Mouse (Mus musculus) liver, postnatal 0 days (tissue): Measurements from ENCODE around the gene Slc51a. TPM values are rescaled to one million over a fixed set of nuclear protein-coding genes. Genes with fewer than 3 reads are reported as not detected.
A peak's percentile ranks its signal among the peaks of the same experiment; 100 is the strongest.

ENCODE experiments used
- ATAC-seq: fragments of 200-750 bp; cut with Nextera tagmentation; 2 replicates; pipeline ENCODE4 v1.8.0; 2017; ENCODE audit warnings: mild to moderate bottlenecking, moderate library complexity
- DNase-seq: peaks from one replicate; pipeline ENCODE4 v3.0.0-alpha.2; 2016
- H3K27ac ChIP-seq: fragments of 300-500 bp; sonication (generic); 2 replicates; pipeline ENCODE4 v1.5.1; 2014; ENCODE audit warnings: antibody characterized with exemption, moderate library complexity, mild to moderate bottlenecking, low read depth
- H3K27me3 ChIP-seq: fragments of 300-500 bp; sonication (generic); 2 replicates; pipeline ENCODE4 v1.6.1; 2014; ENCODE audit warnings: low read length, control low read depth, mixed read lengths; ENCODE audit not compliant: insufficient read depth
- H3K36me3 ChIP-seq: fragments of 300-500 bp; sonication (generic); replicated peaks from 2 replicates; pipeline ENCODE4 v1.6.1; 2014; ENCODE audit warnings: mild to moderate bottlenecking, control low read depth, low read length, moderate library complexity, mixed read lengths; ENCODE audit not compliant: insufficient read depth
- H3K4me1 ChIP-seq: fragments of 300-500 bp; sonication (generic); 2 replicates; pipeline ENCODE4 v1.6.1; 2014; ENCODE audit warnings: antibody characterized with exemption, mild to moderate bottlenecking, control low read depth; ENCODE audit not compliant: insufficient read depth
- H3K4me2 ChIP-seq: fragments of 300-500 bp; sonication (generic); 2 replicates; pipeline ENCODE4 v1.6.1; 2014; ENCODE audit warnings: low read depth, mild to moderate bottlenecking, low read length, moderate library complexity, mixed read lengths
- H3K4me3 ChIP-seq: fragments of 300-500 bp; sonication (generic); 2 replicates; pipeline ENCODE4 v1.5.1; 2014; ENCODE audit warnings: low read depth, low read length
- H3K9ac ChIP-seq: fragments of 300-500 bp; sonication (generic); replicated peaks from 2 replicates; pipeline ENCODE4 v1.6.1; 2014; ENCODE audit warnings: mild to moderate bottlenecking, moderate library complexity
- H3K9me3 ChIP-seq: fragments of 300-500 bp; sonication (generic); 2 replicates; pipeline ENCODE4 v1.6.1; 2016; ENCODE audit warnings: mild to moderate bottlenecking, control low read depth, low read length, mixed read lengths
- CTCF ChIP-seq: sonication (generic); IDR thresholded peaks from 2 replicates; pipeline ENCODE4 v1.5.1; 2016; ENCODE audit warnings: antibody characterized with exemption, low read depth
- EP300 ChIP-seq: IDR thresholded peaks from 2 replicates; pipeline ENCODE4 v1.6.1; 2016; ENCODE audit warnings: antibody characterized with exemption, low read depth, mild to moderate bottlenecking
- WGBS: fragments of 180-500 bp; shearing (Covaris S2); extraction: QIAGEN DNeasy Blood & Tissue Kit; methylation state at CpG from one replicate; pipeline ENCODE4 v1.1.7; 2014; ENCODE audit not compliant: insufficient replicate concordance; 5-methylcytosine and 5-hydroxymethylcytosine counted together
- polyA plus RNA-seq: library from polyadenylated mRNA; unstranded; fragments of >200 nt; fragmentation: Nextera tagmentation; extraction: Ambion mirVana; gene quantifications from 2 replicates; pipeline ENCODE4 v1.2.1, GENCODE M21; 2015

Gene Slc51a
- polyA plus RNA-seq, 1 experiment from 2014 or later = 1.0 TPM

DNA sequence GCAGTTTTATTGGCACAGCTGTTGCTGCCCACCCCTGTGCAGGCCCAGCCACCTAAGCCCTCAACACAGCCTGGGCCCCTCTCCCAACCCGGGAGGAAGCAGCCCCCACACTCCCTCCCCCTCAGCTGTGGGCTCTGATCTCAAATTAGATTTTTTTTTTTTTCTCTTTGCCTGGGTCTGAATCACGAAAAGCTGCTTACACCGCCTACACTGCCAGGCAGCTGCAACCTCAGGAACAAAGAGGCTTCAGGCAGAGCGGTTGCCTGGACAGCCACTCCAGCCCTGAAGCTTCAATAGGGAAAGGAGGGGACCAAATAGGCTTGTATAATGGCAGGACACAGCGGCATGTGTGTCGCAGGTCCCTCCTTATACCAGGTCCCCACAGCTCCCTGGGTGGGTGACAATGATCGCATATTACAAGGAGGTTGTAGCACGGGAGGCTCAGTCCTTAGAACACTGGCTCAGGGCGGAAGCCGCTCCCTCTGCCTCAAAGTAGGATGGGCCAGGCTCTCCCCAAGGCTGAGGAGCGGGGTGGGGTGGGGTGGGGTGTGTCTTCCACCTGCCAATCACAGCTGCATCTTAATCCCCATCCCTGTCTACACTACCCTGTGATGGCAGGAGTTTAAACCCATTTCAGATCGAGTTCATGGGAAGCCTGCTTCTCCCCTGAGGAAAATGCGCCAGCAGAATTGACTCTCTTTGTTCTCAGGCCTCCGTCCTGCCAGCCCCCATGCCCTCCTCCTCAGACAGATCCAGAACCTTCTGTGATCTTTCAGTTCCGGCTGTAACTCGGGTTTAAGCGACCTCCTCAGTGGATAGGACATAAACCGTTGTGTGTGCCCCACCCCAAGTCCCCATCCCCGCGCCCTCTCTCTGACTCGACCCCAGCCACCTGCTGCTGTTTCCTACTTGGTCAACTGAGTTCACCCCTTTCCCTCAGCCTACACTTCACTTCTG lies 28.6 kb upstream of the Slc51a start:
- ATAC-seq (peak; percentile 80), DNase-seq (peak; percentile 73)
- Histone ChIP-seq H3K4me2 (peak overlapping the region; percentile 53), H3K36me3 (no peaks in the 10 kb centered on the region), H3K27me3 (no peaks in the 10 kb centered on the region), H3K9ac (peak overlapping the region; percentile 44), H3K4me3 (no peak overlapping the region), H3K9me3 (no peaks in the 10 kb centered on the region), H3K4me1 (peaks cover 56% of the 10 kb centered on the region), H3K27ac (peak overlapping the region; percentile 79)
- TF ChIP-seq CTCF = no peak
- no peak for TF ChIP-seq EP300
- WGBS = 40% methylated on average over 21 of the region's 21 CpGs

DNA sequence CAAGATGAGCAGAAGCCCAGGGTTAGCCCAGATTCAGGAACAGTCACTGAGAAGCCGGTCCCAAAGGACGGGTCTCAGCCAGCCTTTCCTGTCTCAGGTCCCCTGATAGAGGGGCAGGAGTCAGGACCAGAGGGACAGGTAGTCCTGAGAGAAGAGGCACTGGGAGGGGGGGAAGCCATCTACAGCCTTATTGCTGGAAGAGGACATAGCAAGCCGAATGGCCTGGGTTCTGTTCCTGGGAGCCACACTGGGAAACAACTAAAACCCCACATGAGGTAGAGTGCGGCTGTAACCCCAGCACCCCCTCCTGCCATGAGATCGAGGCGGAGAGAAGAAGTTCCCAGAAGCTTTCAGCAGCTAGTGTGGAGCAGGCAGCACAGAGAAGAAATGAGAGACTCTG lies 26.3 kb upstream of the Slc51a start:
- Histone ChIP-seq H3K36me3 (no peaks in the 10 kb centered on the region), H3K9ac (no peak overlapping the region; the same call in 1 of the 2 replicates), H3K9me3 (no peaks in the 10 kb centered on the region), H3K4me3 (no peak overlapping the region), H3K27ac (no peak overlapping the region), H3K4me2 (no peak overlapping the region), H3K4me1 (peaks cover 57% of the 10 kb centered on the region), H3K27me3 (no peaks in the 10 kb centered on the region)
- TF ChIP-seq EP300 (no peak), CTCF (no peak)
- ATAC-seq = no peak
- 96% methylated on average over 6 of the region's 6 CpGs for WGBS
- DNase-seq = no peak

DNA sequence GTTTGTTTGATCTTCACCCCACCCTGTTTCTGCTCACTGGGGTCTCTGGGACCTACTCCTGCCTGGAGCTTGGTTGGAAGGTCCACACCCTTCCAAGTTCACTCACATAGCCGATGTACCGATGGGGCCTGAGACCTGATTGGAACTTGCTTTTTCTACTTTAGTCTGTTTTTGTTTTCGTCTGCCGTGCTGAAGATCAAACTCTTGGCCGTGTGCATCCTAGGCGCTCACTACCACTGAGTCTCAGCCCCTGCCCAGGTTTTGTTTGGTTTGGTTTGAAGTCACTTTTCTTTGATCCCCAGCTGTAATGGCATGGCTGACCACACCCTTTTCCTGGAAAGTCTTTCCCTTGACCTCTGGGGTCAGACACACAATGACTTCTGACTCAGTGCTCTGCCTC lies 25.7 kb upstream of the Slc51a start:
- Histone ChIP-seq H3K36me3 (no peaks in the 10 kb centered on the region), H3K9me3 (no peaks in the 10 kb centered on the region), H3K27me3 (no peaks in the 10 kb centered on the region), H3K4me1 (peaks cover 57% of the 10 kb centered on the region), H3K4me2 (no peak overlapping the region), H3K9ac (no peak overlapping the region), H3K27ac (peak overlapping the region; percentile 98), H3K4me3 (no peak overlapping the region)
- 95% methylated on average over 6 of the region's 6 CpGs for WGBS
- DNase-seq (no peak), ATAC-seq (no peak)
- TF ChIP-seq EP300 (no peak), CTCF (no peak)

DNA sequence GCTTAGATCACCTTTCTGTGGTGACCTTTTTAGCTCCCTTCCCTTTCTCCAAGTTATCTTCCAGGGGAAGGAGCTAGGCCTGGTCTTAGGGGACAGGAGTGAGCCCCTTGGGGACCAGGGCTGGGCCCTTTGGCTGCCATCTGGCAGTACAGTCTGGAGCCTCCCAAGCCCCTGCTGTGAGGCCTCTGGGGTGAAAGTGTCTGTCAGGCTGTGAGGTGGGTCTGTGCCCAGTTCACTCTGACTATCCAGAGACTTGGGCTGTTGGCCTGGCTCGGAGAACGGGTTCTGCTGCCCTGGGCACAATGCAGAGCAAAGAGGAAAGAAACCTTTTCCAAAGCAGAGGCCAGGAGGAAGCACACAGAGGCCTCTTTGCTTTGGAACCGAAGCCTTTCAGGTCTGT lies 25.2 kb upstream of the Slc51a start:
- H3K27ac ChIP-seq = peak overlapping the region; percentile 98
- H3K36me3 ChIP-seq = no peaks in the 10 kb centered on the region
- DNase-seq (no peak), ATAC-seq (no peak)
- H3K4me3 ChIP-seq = no peak overlapping the region
- H3K9ac ChIP-seq = peak overlapping the region; percentile 18; the same call in 1 of the 2 replicates
- H3K4me1 ChIP-seq = peaks cover 52% of the 10 kb centered on the region
- H3K4me2 ChIP-seq = peak overlapping the region; percentile 66; the same call in 1 of the 2 replicates
- no peaks in the 10 kb centered on the region for H3K27me3 ChIP-seq
- no peaks in the 10 kb centered on the region for H3K9me3 ChIP-seq
- WGBS = 85% methylated on average over 3 of the region's 3 CpGs
- TF ChIP-seq EP300 (no peak), CTCF (no peak)

DNA sequence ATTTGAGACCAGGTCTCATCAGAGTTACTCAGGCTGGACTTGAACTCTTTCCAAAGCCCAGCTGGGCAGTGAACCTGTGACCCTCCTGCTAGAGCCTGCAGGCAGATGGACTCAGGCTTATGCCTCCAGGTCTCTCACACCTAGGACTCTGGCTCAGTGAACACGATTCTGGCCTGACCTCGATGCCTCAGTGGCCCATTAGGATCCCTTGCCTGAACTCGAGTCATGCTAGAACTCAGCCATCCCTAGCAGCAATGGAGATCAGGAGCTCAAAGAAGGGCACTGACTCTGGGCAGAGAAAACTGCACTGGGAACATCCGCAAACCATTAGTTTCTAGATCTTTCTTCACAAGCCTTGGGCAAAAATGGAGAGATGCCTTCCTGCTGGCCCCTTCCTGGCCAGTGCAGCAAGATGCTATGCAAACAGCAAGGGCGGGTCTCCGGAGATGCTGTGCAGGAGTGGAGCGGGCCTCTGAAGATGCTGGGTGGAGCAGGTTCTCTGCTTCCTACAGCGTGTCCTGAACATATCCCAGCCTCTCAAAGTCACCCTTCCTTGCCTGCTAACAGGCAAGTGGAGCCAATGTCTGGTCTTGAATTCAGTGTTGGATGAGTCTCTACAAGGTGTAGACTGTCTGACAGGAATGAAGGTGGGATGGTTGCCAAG lies 24.3 kb upstream of the Slc51a start:
- Histone ChIP-seq H3K9me3 (no peaks in the 10 kb centered on the region), H3K4me2 (peak overlapping the region; percentile 66), H3K9ac (peak overlapping the region; percentile 62; the same call in 1 of the 2 replicates), H3K27ac (peak overlapping the region; percentile 98), H3K36me3 (no peaks in the 10 kb centered on the region), H3K4me3 (no peak overlapping the region), H3K27me3 (no peaks in the 10 kb centered on the region), H3K4me1 (peaks cover 48% of the 10 kb centered on the region)
- DNase-seq = no peak
- 82% methylated on average over 8 of the region's 8 CpGs for WGBS
- no peak for ATAC-seq
- no peak for TF ChIP-seq EP300
- TF ChIP-seq CTCF = no peak

DNA sequence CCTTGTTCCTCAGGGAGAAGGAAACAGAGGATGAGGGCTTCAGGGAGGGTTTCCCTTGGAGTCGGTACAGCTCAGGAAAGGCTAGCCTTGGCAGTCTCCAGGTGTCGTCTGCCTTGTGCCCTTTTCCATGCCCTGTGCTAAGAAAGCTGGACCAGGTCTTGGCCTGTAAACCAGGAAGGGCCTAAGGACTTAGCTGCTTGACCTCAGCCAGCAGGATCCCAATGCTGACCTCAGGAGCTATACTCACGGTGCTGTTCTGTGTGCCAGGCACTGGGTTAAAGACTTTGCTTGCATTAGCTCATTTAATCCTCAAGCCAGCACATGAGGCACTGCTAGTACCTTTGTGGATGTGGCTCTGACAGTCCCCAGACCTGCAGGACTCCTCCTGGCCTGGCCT lies 23.7 kb upstream of the Slc51a start:
- Histone ChIP-seq H3K9me3 (no peaks in the 10 kb centered on the region), H3K4me3 (no peak overlapping the region), H3K27me3 (no peaks in the 10 kb centered on the region), H3K27ac (peak overlapping the region; percentile 98), H3K9ac (peak overlapping the region; percentile 62), H3K36me3 (no peaks in the 10 kb centered on the region), H3K4me1 (peaks cover 47% of the 10 kb centered on the region), H3K4me2 (peak overlapping the region; percentile 66)
- TF ChIP-seq CTCF (no peak), EP300 (no peak)
- 74% methylated on average over 3 of the region's 3 CpGs for WGBS
- no peak for ATAC-seq
- DNase-seq = no peak
